Mouse (Mus musculus) hindlimb bud, embryonic 11.5 days (tissue): Measurements from ENCODE around the gene Tcf7l1.

ENCODE experiments used
- DNase-seq: peaks from one replicate; pipeline ENCODE4 v3.0.0-alpha.2; 2012; ENCODE audit warnings: low read depth, low spot score; ENCODE audit errors: extremely low spot score

Gene Tcf7l1

DNA sequence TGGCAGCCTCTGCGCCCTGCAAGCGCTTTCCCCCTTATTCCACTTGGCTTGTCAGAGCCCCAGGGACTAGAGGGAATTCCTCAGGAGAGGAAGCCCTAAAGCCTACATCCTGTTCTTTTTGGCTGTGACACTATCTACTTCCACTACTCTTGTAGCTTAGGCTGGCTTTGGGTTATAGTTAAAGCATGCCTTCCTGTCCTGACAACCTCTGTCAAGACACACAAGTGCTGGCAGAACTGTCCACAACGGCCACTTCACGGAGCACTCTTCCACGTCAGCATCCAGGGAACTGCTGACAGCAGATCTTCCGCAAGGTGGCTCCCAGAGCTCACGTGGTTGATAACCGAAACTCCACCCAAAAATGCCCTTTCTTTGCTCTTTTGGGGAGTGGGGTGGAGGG, 117.9 kb downstream of the Tcf7l1 start:
- no peak for DNase-seq

DNA sequence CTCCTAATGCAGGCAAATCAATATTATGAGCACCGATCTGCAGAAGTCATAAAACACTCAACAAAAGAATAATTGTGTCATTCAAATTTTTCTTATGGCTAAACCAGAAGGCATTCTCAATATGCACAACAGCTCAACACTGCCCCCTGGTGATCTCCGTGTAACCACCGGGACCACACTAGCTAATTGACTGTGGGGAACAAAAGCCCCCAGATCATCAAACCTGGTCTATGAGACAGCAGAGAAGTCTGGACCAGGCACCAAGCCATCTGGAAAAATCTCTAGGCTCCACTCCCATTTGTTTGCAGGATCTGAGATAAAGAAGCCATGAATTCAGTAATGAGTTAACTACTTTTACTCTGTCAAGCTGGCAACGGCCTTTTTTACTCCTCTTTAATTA, 122.0 kb downstream of the Tcf7l1 start:
- no peak for DNase-seq

DNA sequence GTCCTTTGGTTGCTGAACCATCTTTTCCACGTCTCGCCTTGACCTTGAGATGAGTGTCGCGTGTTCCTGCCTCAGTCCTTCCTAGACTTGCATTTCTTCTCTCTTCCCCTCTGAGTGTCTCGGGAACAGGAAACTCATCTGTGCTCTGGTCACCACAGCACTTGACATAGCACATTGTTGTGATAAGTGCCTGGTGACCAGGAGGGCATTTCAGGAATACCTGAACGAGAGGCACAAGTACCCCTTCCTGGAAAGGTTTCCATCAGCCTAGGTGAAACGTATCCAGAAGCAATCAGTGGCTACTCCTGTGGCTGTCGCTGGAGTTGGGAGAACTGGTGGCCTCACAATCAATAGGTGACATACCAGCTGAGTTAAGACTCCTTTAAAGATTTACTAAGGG, 124.8 kb downstream of the Tcf7l1 start:
- DNase-seq = no peak

DNA sequence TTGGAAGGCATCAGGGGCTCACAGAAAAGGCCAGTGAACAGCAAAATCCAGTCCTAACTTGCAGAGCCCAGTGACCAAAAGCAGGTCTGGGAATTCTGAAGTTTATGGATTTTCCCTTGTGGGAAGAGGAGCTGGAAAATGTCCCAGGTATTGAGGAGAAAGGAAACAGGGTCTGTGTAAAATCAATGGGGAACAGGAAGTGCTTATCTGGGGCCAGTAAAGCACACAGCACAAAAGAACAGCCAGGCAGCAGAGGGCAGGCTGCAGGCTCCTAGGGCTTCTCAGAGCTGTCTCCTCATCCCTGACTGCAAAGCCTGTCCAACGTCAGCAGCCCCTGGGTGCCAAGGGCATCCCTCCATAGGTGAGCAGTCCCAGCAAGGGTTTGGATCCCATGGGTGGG, 126.1 kb downstream of the Tcf7l1 start:
- DNase-seq = no peak

DNA sequence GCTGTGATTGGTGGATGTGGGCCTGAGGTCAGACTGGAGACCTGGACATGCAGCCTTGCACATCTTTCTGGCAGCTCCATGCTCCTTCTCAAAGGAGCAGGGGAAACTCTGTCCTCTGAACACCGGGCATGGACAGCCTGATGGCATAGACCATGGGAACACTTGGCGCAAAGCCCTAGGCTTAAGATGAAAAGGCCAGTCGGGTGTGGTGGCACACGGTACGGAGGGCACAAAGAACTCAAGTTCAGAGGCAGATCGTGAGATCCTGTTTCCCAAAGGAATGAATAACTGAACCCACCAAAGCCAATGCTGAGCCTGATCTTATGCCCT, 128.7 kb downstream of the Tcf7l1 start:
- no peak for DNase-seq

DNA sequence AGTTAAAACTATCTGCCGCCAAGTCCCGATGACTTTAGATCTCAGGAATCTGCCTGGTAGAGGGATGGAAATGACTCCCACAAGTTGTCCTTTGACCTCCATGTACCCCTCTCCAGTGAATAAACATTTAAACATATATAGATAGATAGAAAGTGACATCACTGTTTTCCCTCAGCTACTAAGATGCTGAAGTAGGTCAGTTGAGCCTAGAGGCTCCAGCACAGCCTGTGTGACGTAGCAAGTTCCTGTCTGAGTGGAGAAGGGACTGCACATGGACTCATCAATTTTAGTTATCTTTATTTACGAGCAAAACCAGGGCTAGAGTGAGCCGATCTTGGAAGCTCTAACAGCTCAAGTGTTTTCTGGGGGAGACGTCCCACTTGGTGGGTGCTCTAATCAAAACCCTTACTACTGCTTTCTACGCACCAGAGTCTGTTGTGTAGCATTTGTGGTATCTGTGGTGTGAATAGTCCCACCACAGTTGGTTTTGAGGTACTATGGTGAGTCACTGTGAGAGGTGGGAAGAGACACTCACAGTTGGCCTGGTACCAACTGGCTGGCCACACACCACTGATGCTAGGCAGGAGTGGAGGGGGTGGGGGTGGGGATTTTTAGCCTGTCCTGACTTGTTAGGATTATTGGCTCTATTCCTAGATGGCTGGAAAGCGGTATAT, 129.2 kb downstream of the Tcf7l1 start:
- DNase-seq = no peak

DNA sequence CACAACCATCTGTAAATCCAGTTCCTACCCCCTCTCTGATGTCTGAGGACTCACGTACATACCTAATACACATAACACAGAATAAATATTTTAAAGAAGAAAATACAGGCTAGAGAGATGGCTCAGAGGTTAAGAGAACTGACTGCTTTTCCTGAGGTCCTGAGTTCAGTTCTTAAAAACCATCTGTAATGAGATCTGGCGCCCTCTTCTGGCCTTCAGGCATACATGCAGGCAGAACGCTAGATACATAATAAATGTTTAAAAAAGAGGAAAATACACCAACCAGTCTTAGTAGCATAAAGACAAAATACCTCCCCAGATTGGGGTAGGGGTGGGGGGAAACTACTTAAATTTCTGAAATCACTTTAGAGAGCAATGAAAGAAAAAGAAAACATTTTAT, 131.0 kb downstream of the Tcf7l1 start:
- no peak for DNase-seq

DNA sequence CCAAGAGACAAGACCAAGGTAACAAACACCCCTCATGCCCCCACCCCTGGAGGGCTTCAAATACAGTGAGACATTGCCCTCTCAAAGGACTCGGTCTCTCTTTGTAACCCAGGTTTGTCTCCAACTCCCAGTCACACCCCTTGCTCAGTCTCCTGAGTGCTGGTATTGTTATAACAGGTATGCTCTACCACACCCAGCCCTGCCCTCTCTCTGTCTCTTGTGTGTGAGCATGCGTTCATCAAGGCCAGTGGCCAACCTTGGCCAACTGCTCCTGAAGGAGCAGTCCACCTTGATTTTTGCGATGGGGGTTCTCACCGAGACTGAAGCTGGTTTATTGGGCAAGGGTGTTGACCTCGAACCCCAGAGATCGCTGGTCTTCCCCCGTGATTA, 133.0 kb downstream of the Tcf7l1 start:
- DNase-seq = no peak

DNA sequence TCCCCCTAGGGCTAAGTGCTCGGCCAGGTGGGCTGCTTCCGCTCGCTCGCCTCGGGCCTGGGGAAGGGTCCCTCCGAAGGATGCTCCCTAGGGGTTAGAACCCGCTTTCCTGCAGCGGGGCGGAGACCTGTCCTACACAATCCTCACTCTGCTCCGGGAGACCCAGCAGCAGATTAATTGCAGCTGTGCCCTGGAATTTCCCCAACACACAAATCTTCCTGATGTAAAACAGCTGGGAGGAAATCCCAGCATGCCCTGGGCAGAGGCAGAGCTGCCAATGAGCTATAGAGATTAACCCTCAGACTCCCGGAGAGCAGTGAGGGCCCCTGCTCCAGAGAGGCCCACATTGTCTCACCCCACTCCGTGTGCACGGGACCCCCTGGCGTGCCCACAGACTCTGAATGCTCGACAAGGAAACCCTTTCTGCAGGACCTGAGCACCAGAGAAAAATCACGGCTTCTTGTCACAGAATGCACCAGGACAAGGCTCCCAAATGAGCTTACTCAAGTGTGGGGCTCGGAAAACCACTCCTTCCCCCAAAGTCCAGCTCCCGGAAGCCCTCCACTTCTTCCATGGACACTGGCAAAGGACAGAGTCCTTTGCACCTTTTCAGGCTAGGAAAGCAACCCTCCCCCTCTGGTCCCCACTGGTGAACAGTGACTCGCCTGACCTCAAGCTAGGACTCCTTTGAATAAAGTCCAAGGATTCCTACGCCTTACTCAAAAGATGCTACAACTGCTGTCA, 133.6 kb downstream of the Tcf7l1 start:
- peak; percentile 95 for DNase-seq

DNA sequence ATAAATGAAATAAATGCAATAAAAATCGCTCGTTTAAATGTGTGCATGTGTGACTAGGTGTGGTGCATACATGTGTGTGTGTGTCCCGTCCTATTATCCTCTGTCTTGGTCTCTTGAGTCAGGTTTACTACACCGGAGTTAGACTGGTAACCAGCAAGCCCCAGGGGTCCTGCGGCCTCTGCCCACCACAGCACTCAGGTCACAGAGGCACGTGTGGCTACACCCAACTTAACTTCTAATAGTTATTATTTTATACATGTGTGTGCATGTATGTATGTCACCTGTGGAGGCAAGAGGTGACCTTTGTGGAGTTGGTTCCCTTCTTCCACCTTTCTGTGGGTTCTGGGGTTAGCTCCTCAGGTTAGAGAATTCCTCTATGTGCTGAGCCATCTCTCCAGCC, 134.7 kb downstream of the Tcf7l1 start:
- DNase-seq = no peak

DNA sequence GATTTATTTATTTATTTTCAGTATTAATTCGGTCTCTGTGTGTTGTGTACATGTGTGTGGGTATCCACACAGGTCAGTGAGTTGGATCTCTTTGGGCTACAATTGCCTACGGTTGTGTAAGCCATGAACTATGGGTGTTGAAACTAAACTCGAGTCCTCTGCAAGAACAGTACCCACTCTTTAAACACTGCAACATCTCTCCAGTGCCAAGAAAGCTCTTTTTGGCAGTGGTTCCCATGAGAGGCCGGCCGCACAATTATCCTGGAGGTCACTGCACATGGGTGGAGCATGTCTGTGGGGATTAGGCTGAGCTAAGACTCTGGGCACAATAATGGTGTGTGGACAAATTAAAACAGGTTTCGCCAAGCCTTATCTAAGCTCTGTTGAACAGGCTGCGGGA, 135.6 kb downstream of the Tcf7l1 start:
- no peak for DNase-seq

DNA sequence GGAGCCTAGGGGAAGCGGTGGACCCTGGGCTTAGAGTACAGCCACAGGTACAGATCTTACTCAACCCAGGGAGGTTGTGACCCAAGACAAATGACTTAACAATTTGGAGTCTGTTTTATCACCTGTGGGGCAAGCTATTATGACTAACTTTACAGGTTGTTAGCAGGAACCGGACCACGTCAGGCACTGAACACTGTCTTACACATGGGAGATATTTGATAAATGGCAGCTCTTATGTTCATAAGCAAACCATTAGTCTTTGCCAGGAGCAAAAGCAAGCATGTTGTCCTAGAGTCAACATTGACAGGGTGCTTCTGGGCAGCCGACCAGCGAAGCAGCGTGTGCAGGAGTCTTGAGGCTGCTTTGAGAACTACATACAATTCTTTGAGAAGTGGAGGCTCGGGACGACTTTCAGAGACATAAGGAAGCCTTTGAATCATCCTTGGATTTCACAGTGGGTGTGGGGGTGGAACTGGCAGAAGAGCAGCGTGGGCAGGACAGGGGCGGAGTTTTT, 138.7 kb downstream of the Tcf7l1 start:
- no peak for DNase-seq

DNA sequence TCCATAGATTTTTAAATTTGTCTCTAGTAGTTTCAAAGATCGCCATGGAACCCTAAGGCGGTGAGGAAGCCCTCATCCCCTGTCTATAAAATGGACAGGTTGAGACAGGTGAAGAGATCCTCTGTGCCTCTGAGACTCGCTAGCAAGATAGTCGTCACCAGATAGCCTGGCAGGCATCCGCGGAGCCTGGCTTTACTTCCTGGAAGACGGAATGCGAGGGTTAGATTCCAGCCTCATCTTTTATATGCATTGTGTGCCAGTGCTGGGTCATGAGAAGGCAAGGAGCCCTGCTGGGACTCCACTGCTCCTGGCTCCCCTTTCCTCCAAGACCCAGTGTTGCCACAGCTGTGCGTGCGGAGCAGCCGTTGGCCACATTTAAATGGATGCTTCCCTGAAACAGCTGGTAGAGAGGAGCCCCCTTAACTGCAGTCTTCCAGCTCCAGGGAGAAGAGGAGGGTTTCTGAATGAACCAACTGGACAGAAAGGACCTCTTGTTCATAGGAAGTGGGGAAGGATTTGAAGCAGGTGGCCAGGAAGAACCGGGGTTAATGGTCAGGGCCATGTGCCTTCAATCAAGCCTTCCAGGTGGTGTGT, 141.0 kb downstream of the Tcf7l1 start:
- no peak for DNase-seq

DNA sequence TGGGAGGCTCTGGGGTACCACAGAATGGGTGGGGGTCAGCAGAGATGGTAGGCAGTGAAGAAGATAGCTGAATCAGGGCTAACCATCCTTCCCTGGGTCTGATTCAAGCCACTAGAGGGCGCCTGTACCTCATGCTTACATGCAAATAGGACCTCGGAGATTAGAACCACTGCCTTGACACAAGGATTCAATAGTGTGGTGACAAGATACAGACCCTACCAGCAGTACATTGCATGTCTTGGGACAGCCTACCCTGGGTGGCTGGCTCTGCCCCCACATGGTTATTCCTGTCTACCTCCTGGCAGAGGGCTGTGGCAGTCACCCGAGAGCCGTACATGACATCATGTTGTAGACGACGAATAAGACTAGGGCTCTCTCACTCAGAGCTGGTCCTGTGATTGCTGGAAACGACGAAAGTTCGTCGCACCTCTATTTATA, 141.7 kb downstream of the Tcf7l1 start:
- no peak for DNase-seq

DNA sequence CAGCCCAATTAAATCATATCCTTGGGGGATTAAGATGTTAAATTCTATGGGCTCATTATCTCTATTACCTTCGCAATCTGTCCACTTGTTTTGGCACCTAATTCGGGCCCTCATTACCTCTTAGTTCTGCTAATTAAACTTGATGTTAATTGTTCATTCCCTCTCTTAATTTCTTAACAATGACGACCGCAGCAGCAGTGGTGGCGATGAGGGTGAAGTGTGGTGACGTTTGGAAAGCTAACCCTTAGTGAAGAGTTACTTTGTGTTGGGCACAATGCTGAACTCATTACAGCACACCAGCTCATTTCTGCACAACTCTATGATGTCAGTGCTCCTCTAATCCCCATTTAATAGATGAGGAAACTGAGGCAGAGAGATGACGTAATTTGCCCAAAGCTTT, 143.7 kb downstream of the Tcf7l1 start:
- DNase-seq = no peak

DNA sequence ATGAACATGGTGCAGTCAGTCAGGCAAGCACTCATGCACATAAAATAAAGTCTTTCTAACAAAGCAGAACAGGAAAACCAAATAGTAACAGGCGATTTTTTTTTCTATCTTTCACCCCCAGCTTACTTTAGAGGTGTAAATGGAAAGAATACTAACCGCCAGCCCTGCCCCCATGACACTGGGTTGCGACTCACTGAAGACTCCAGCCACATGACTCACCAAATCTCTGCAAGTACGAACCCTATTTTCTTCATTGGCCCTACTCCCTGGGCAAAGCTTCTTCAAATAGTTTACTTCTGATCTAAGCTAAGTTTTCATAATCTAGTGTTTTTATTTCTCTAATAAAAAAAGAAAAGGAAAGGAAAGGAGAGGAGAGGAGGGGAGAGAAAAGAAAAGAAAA, 144.5 kb downstream of the Tcf7l1 start:
- no peak for DNase-seq

DNA sequence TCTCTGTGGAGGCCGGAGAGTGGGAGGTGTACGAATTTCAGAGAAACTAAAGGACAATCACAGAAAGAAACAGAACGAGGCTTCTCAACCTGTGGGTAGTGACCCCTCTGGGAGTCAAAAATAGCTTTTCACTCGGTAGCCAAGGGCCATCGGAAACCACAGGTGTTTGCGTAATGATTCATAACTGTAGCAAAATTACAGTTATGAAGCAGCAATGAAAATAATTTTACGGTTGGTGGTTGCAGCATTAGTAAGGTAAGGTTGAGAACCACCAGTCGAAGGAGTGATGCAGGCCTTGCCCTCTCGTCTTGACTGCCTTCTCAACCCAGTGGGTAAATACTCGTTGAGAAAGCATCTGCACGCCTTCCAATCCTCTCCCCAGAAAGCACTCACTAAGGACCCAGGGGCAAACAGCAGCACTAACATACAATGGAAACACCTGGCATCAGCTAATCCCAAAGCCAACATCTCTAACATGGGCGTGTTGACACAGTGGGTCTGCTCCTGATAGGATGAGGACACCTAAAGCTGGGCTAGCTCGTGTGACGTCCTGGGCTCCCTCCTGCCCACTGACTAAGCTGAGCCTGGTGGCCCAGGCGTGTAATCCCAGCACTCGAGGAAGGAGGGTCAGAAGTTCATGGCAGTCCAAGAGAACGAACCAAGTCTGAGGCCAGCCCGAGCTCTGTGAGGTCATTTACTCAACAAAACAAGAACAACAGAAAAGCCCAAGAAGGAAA, 147.7 kb downstream of the Tcf7l1 start:
- no peak for DNase-seq

DNA sequence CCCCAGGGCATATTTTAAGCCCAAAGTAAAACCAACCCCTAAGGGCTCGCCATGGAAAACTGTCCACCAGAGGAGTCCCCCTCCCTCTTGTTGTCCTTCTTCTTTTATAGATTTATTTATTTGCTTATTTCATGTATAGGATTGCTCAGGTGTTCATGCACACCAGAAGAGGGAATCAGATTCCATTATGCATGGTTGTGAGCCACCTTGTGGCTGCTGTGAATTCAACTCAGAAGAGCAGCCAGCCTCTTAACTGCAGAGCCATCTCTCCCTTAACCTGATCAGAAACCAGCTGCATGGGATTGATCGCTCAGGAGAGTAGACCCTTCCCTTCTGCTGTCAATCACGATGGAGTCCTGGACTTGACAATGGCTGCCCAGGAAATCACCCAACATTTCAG, 152.1 kb downstream of the Tcf7l1 start:
- no peak for DNase-seq

DNA sequence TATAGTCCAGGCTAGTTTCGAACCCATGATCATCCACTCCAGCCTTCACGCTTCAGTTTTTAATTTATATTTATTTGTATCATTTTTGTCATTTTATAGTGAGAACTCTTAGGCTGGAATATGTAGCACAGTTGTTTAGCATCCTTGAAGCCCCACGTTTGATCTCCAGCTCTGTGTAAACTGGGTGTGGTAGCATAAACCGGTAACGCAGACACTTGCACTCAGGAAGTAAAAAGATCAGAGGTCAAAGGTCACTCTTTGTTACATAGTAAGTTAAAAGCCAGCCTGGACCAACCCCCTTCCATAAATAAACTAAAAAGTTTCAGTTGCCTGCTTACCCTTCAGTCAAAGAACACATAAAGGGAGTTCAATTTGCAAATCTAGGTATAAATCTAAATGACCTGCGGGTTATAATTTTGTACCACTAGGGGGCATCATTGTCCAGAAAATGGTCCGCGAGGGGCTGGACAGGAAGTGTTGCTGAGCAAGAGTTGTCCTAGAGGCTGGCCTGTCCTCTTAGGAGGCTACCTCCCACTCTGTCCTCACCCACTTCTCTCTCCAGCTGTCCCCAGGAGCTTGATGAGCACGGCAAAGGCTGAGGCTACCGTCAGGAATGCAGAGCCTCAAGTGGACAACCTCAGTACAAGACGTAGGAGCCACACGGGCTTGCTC, 153.2 kb downstream of the Tcf7l1 start:
- DNase-seq = peak; percentile 81

DNA sequence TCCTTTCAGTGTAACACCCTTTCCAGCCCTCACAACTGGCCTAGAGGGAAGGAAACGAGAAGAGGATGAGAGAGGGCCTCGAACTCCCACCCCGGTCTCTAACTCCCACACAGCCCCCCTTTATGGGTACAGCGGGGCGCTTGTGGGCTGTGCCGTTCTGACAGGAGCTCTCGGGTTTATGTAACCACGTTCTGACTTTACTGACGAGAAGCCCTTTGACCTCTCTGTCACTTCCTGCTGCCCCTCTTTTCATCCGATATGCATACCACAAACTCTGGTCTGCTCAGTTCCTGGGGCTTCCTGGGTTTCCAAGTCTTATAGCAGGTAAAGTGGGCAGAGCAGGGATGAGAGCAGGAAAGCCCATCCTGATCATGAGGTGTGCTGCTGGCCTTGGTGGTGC, 154.7 kb downstream of the Tcf7l1 start:
- no peak for DNase-seq

DNA sequence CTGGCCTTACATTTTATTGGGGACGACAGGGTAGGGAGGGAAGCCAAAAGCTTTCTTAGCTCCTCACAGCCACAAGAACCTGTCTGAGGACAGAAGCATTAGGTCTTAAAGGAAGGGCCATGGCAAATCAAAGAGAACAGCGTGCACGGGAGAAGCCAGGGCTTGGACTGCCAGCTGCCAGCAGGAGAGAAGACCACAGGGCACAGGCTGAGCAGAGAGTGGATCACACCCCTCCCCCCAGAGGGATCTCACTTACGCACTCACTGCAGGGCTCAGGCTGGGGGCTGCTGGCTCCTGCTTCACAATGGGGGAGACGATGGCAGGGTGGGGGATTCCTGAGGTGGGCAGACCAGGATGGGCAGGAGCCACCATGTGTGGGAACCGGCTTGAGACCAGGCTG, 157.4 kb downstream of the Tcf7l1 start:
- no peak for DNase-seq
